Mouse (Mus musculus): ENCODE data around the gene Polr2b.

Gene Polr2b

GRCm38 (mm10) chr5:77363650-77364049 lies 53.7 kb downstream of the Polr2b start:
- no peak for DNase-seq (ENCODE audit: low spot score)

GRCm38 (mm10) chr5:77364443-77365038 lies 54.6 kb downstream of the Polr2b start:
- DNase-seq (ENCODE audit: low spot score), result no peak

GRCm38 (mm10) chr5:77366313-77366712 lies 56.4 kb downstream of the Polr2b start:
- no peak for DNase-seq (ENCODE audit: low spot score)

- DNase-seq (ENCODE audit: low spot score), result no peak
Measured at GRCm38 (mm10) chr5:77367145-77367544, 57.2 kb downstream of the Polr2b start.

GRCm38 (mm10) chr5:77367682-77368081 lies 57.7 kb downstream of the Polr2b start:
- no peak for DNase-seq (ENCODE audit: low spot score)

- no peak for DNase-seq (ENCODE audit: low spot score)
Measured at GRCm38 (mm10) chr5:77368194-77368593, 58.2 kb downstream of the Polr2b start.

GRCm38 (mm10) chr5:77369394-77369793 lies 59.4 kb downstream of the Polr2b start:
- no peak for DNase-seq (ENCODE audit: low spot score)

GRCm38 (mm10) chr5:77370378-77370892 lies 60.5 kb downstream of the Polr2b start:
- DNase-seq (ENCODE audit: low spot score), result no peak

- no peak for DNase-seq (ENCODE audit: low spot score)
Measured at GRCm38 (mm10) chr5:77372242-77372641, 62.3 kb downstream of the Polr2b start.

- no peak for DNase-seq (ENCODE audit: low spot score)
Measured at GRCm38 (mm10) chr5:77372778-77373177, 62.8 kb downstream of the Polr2b start.

GRCm38 (mm10) chr5:77374945-77375344 lies 65.0 kb downstream of the Polr2b start:
- no peak for DNase-seq (ENCODE audit: low spot score)

- DNase-seq (ENCODE audit: low spot score), result no peak
Measured at GRCm38 (mm10) chr5:77375546-77375945, 65.6 kb downstream of the Polr2b start.

- no peak for DNase-seq (ENCODE audit: low spot score)
Measured at GRCm38 (mm10) chr5:77378027-77378426, 68.1 kb downstream of the Polr2b start.

GRCm38 (mm10) chr5:77379434-77380135 lies 69.6 kb downstream of the Polr2b start:
- no peak for DNase-seq (ENCODE audit: low spot score)

- no peak for DNase-seq (ENCODE audit: low spot score)
Measured at GRCm38 (mm10) chr5:77380321-77380901, 70.5 kb downstream of the Polr2b start.

- DNase-seq (ENCODE audit: low spot score), result no peak
Measured at GRCm38 (mm10) chr5:77381283-77381682, 71.3 kb downstream of the Polr2b start.

GRCm38 (mm10) chr5:77381686-77382085 lies 71.7 kb downstream of the Polr2b start:
- no peak for DNase-seq (ENCODE audit: low spot score)

GRCm38 (mm10) chr5:77383799-77384554 lies 74.0 kb downstream of the Polr2b start:
- peak; percentile 47 for DNase-seq (ENCODE audit: low spot score)

GRCm38 (mm10) chr5:77384724-77385123 lies 74.8 kb downstream of the Polr2b start:
- DNase-seq (ENCODE audit: low spot score), result peak; percentile 27

- no peak for DNase-seq (ENCODE audit: low spot score)
Measured at GRCm38 (mm10) chr5:77385221-77385620, 75.3 kb downstream of the Polr2b start.

- DNase-seq (ENCODE audit: low spot score), result no peak
Measured at GRCm38 (mm10) chr5:77385900-77386595, 76.1 kb downstream of the Polr2b start.
